Mouse (Mus musculus) heart, embryonic 15.5 days (tissue): ENCODE results near the gene Ptprcap. TPM values are rescaled to one million over a fixed set of nuclear protein-coding genes. Genes with fewer than 3 reads are reported as not detected.

Source experiments
- ATAC-seq: fragments of 200-750 bp; cut with Nextera tagmentation; replicated peaks from 2 replicates; pipeline ENCODE4 v1.8.0; 2017; ENCODE audit warnings: low read depth, moderate TSS enrichment; ENCODE audit not compliant: insufficient number of reproducible peaks, insufficient read depth, low FRiP score
- H3K27ac ChIP-seq: fragments of 300-500 bp; sonication (generic); 2 replicates; pipeline ENCODE4 v1.5.1; 2015; ENCODE audit warnings: mild to moderate bottlenecking, inconsistent platforms
- H3K27me3 ChIP-seq: fragments of 300-500 bp; sonication (generic); 2 replicates; pipeline ENCODE4 v1.6.1; 2015; ENCODE audit warnings: inconsistent platforms
- H3K36me3 ChIP-seq: fragments of 300-500 bp; sonication (generic); 2 replicates; pipeline ENCODE4 v1.6.1; 2015; ENCODE audit warnings: mild to moderate bottlenecking, inconsistent platforms
- H3K4me1 ChIP-seq: fragments of 300-500 bp; sonication (generic); replicated peaks from 2 replicates; pipeline ENCODE4 v1.6.1; 2015; ENCODE audit warnings: inconsistent platforms
- H3K4me2 ChIP-seq: fragments of 300-500 bp; sonication (generic); 2 replicates; pipeline ENCODE4 v1.6.1; 2015; ENCODE audit warnings: inconsistent platforms, mild to moderate bottlenecking, moderate library complexity
- H3K4me3 ChIP-seq: fragments of 300-500 bp; sonication (generic); 2 replicates; pipeline ENCODE4 v1.5.1; 2015; ENCODE audit warnings: mild to moderate bottlenecking, inconsistent platforms
- H3K9ac ChIP-seq: fragments of 300-500 bp; sonication (generic); 2 replicates; pipeline ENCODE4 v1.6.1; 2015; ENCODE audit warnings: mild to moderate bottlenecking, inconsistent platforms
- H3K9me3 ChIP-seq: fragments of 300-500 bp; sonication (generic); replicated peaks from 2 replicates; pipeline ENCODE4 v1.6.1; 2016; ENCODE audit warnings: inconsistent platforms
- WGBS: fragments of 180-500 bp; shearing (Covaris S2); methylation state at CpG from one replicate; pipeline ENCODE4 v1.1.7; 2015; ENCODE audit warnings: mixed read lengths; 5-methylcytosine and 5-hydroxymethylcytosine counted together
- polyA plus RNA-seq: library from polyadenylated mRNA; unstranded; fragments of >200 nt; fragmentation: Nextera tagmentation; extraction: Ambion mirVana; gene quantifications from 2 replicates; pipeline ENCODE4 v1.2.1, GENCODE M21; 2015

The Ptprcap gene
- polyA plus RNA-seq, 1 experiment from 2014 or later: 3.6 TPM

- H3K4me3 ChIP-seq: no peak overlapping the region
- H3K9me3 ChIP-seq: no peaks in the 10 kb centered on the region
- ATAC-seq: no peak
- H3K9ac ChIP-seq: no peak overlapping the region
- H3K4me2 ChIP-seq: no peak overlapping the region
- H3K36me3 ChIP-seq: no peaks in the 10 kb centered on the region
- H3K27me3 ChIP-seq: 0 out of 2 replicates have a peak, but pooled peaks cover 5% of the 10 kb centered on the region
- no peaks in the 10 kb centered on the region for H3K4me1 ChIP-seq
- no peak overlapping the region for H3K27ac ChIP-seq
- 76% methylated on average over 6 of the region's 6 CpGs for WGBS
These were observed 13.3 kb upstream of the Ptprcap start for GRCm38 (mm10) chr19:4140147-4140546.

- Histone ChIP-seq H3K4me3 (no peak overlapping the region), H3K27me3 (no peaks in the 10 kb centered on the region), H3K9ac (no peak overlapping the region), H3K4me2 (no peak overlapping the region), H3K27ac (no peak overlapping the region), H3K36me3 (no peaks in the 10 kb centered on the region), H3K4me1 (0 out of 2 replicates have a peak, but pooled peaks cover 2% of the 10 kb centered on the region), H3K9me3 (no peaks in the 10 kb centered on the region)
- WGBS: 80% methylated on average over 18 of the region's 18 CpGs
- no peak for ATAC-seq
These were observed 10.8 kb upstream of the Ptprcap start for GRCm38 (mm10) chr19:4142416-4143173.

DNA sequence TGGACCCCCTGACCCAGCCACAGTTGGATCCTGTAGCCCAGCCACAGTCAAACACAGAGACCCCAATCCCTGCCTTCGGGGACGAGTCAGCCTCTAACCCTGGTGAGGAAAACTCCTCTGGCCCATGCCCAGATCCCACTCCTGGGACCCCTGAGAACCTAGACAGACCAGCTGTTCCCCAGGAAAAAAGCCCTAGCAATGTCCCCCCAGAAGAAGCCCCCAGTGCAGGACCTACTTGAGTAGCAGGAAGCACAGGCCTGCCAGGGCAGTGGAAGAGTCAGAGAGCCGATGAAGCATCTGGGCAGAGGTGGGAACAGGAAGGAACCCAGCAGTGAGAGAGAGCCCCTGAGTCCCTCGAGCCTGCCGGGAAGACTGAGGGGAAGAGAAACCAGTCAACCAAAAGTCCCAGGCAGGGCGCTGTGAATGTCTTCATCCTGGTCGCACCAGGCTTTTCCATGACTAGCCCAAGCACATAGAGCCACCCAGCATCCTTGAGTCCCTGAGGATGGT lies 9.6 kb upstream of the Ptprcap start, which contains the start of gene Cabp4:
TSS of gene Cabp4 (minus strand) at position 275 of the 510 bp plus-strand sequence.
- H3K27me3 ChIP-seq: no peaks in the 10 kb centered on the region

GRCm38 (mm10) chr19:4144550-4145498 lies 8.6 kb upstream of the Ptprcap start:
- no peak for ATAC-seq
- WGBS: 76% methylated on average over 16 of the region's 16 CpGs
- Histone ChIP-seq H3K9me3 (no peaks in the 10 kb centered on the region), H3K27me3 (no peaks in the 10 kb centered on the region), H3K9ac (no peak overlapping the region), H3K27ac (0 out of 2 replicates have a peak overlapping the region, but pooled peaks have one; percentile 28), H3K36me3 (no peaks in the 10 kb centered on the region), H3K4me2 (no peak overlapping the region), H3K4me1 (peaks cover 18% of the 10 kb centered on the region), H3K4me3 (no peak overlapping the region)

More for the DNA sequence above, 9.6 kb upstream of the Ptprcap start, which contains the start of gene Cabp4:
- 64% methylated on average over 7 of the region's 7 CpGs for WGBS
- H3K4me3 ChIP-seq: no peak within 1 kb of the TSS
- no peak within 1 kb of the TSS for H3K4me2 ChIP-seq
- ATAC-seq: no peak
- H3K9me3 ChIP-seq: no peaks in the 10 kb centered on the region
- H3K9ac ChIP-seq: no peak within 1 kb of the TSS
- H3K36me3 ChIP-seq: no peaks in the 10 kb centered on the region
- H3K4me1 ChIP-seq: peaks cover 8% of the 10 kb centered on the region
- no peak within 1 kb of the TSS for H3K27ac ChIP-seq

GRCm38 (mm10) chr19:4145936-4146335 lies 7.5 kb upstream of the Ptprcap start:
- 90% methylated on average over 5 of the region's 5 CpGs for WGBS
- no peak overlapping the region for H3K4me2 ChIP-seq
- H3K27ac ChIP-seq: no peak overlapping the region
- no peaks in the 10 kb centered on the region for H3K27me3 ChIP-seq
- peaks cover 27% of the 10 kb centered on the region for H3K4me1 ChIP-seq
- H3K9me3 ChIP-seq: no peaks in the 10 kb centered on the region
- no peak for ATAC-seq
- no peak overlapping the region for H3K4me3 ChIP-seq
- no peak overlapping the region for H3K9ac ChIP-seq
- H3K36me3 ChIP-seq: peaks cover 7% of the 10 kb centered on the region

DNA sequence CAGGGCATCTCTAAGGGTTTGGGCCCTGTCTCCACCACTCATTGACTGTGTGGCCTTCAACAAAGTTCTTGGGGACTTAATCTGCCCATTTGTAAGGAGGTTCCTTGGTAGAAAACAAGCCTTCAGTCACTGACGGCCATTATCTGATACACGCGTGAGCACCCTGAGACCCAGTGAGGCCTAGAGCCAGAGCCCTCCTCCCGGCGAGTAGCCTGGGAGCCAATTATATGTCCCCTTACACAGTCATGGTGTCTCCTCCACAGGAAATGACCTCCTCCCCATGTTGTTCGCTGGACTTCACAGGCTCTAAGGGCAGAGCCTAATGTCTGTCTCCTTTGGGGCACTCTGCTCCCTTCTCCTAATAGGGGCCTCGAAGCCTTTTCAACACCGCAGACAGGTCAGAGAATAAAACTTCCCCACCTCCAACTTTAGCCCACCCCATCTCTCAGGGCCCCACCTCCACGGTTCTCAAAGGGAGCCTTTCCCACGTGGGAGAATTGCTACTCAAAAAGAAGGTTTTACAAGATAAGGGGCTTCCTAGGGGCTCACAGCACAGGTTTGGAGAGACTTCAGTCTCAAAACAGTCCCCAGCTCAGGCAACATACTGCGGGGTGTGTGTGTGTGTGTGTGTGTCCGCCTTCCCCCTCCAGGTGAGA lies 6.9 kb upstream of the Ptprcap start:
- ATAC-seq: no peak
- Histone ChIP-seq H3K27ac (no peak overlapping the region), H3K9ac (no peak overlapping the region), H3K4me2 (no peak overlapping the region), H3K27me3 (no peaks in the 10 kb centered on the region), H3K4me1 (peaks cover 32% of the 10 kb centered on the region), H3K4me3 (no peak overlapping the region), H3K36me3 (peaks cover 12% of the 10 kb centered on the region), H3K9me3 (no peaks in the 10 kb centered on the region)
- WGBS: 59% methylated on average over 12 of the region's 12 CpGs

DNA sequence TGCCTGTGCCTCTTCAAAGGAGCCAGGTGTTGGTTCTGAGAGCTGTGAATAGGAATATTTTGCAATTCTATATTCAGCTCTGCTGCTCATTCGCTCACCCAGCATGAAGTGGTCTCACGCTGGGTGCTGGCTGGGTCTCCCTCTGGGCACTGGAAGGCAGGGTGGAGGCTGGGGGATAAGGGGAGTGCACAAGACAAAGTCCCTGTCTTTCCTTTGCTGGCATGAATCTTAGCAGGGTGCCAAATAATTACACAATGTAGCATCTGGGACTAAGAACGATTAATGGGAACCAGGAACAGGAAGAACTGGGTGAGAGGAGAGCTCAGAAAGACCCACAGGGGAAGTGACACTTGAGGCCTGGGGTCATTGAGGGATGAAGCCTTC lies 6.4 kb upstream of the Ptprcap start:
- H3K4me2 ChIP-seq: no peak overlapping the region
- no peak for ATAC-seq
- no peaks in the 10 kb centered on the region for H3K9me3 ChIP-seq
- no peaks in the 10 kb centered on the region for H3K27me3 ChIP-seq
- peaks cover 12% of the 10 kb centered on the region for H3K36me3 ChIP-seq
- H3K4me1 ChIP-seq: peaks cover 35% of the 10 kb centered on the region
- no peak overlapping the region for H3K9ac ChIP-seq
- H3K4me3 ChIP-seq: no peak overlapping the region
- H3K27ac ChIP-seq: no peak overlapping the region
- WGBS: 51% methylated on average over 3 of the region's 3 CpGs

DNA sequence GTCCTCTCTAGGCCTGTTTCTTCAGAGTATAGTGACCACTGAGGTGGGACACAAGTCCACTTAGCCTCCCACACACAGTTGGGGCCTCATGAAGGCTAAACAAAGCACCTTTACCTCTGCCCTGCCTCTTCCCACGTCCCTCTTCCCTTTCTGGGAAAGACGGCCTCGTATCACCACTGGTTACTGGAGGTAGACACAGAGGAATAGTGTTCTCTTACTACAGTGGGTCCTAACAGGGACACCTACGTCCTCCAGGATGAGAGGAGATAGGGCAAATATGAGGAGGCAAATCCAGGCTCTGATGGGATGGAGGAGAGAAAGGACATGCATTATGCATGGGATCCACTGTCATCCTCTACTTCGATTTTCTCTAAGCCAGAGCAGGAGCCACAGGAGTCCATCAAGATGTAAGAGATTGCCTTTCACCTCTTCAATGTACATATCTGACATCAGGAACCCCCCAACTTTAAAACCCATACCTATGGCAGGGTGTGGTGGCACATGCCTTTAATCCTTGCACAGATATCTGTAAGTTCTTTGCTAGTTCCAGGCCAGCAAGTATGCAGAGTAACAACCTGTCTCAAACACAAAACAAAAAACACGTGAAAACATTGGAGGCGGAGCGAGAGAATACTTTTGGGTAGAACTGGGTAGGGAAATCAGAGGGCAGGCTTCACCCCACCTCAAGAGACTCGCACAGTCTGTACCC lies 5.5 kb upstream of the Ptprcap start:
- no peaks in the 10 kb centered on the region for H3K9me3 ChIP-seq
- H3K4me2 ChIP-seq: peak overlapping the region; percentile 81
- 0 out of 2 replicates have a peak, but pooled peaks have one; percentile 1 for ATAC-seq
- 41% methylated on average over 9 of the region's 9 CpGs for WGBS
- peak overlapping the region; percentile 83 for H3K27ac ChIP-seq
- no peaks in the 10 kb centered on the region for H3K27me3 ChIP-seq
- H3K9ac ChIP-seq: peak overlapping the region; percentile 44
- H3K36me3 ChIP-seq: peaks cover 12% of the 10 kb centered on the region
- peaks cover 38% of the 10 kb centered on the region for H3K4me1 ChIP-seq
- H3K4me3 ChIP-seq: peak overlapping the region; percentile 94

DNA sequence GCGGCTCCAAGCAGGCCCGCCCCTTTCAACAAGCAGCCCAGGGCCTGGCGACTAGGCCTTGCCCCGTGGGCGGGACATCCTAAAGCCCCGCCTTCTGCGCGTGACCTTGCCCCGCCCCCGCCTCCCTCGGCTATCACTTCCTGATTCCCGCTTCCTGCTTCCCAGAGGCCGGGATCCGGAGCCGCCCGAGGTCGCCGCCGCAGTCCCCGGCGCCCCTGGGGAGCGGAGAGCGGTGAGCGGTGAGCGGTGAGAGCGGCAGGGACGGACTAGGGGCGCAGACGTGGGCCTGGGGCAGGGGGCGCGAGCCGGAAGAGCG lies 5.0 kb upstream of the Ptprcap start, which contains the start of gene Coro1b:
TSS of gene Coro1b (plus strand) at position 129 of the 316 bp plus-strand sequence.
- H3K27ac ChIP-seq: peak within 1 kb of the TSS; percentile 83
- peak within 1 kb of the TSS; percentile 96 for H3K9ac ChIP-seq
- peak within 1 kb of the TSS; percentile 81 for H3K4me2 ChIP-seq
- under 1% methylated on average over 27 of the region's 33 CpGs for WGBS
- peaks cover 16% of the 10 kb centered on the region for H3K36me3 ChIP-seq
- H3K27me3 ChIP-seq: no peaks in the 10 kb centered on the region
- ATAC-seq: peak; percentile 95
- H3K9me3 ChIP-seq: no peaks in the 10 kb centered on the region
- H3K4me1 ChIP-seq: peaks cover 41% of the 10 kb centered on the region
- peak within 1 kb of the TSS; percentile 94 for H3K4me3 ChIP-seq

GRCm38 (mm10) chr19:4148819-4149218 lies 4.6 kb upstream of the Ptprcap start:
- H3K27ac ChIP-seq: peak overlapping the region; percentile 83
- 0 out of 2 replicates have a peak, but pooled peaks have one; percentile 17 for ATAC-seq
- no peaks in the 10 kb centered on the region for H3K9me3 ChIP-seq
- H3K4me2 ChIP-seq: peak overlapping the region; percentile 81
- H3K27me3 ChIP-seq: no peaks in the 10 kb centered on the region
- WGBS: 2% methylated on average over 8 of the region's 8 CpGs
- peak overlapping the region; percentile 96 for H3K9ac ChIP-seq
- H3K4me3 ChIP-seq: peak overlapping the region; percentile 94
- peaks cover 20% of the 10 kb centered on the region for H3K36me3 ChIP-seq
- peaks cover 44% of the 10 kb centered on the region for H3K4me1 ChIP-seq
